ENCODE assay signal across 13 mouse cellular contexts in genomic region chr12:70455226-70455625, GRCm38 (mm10). TPM values are rescaled to one million over a fixed set of nuclear protein-coding genes. Genes with fewer than 3 reads are reported as not detected.
A peak's percentile ranks its signal among the peaks of the same experiment; 100 is the strongest.
DNase-seq lines count a peak whose midpoint lies in the region; ATAC-seq and TF ChIP-seq lines count a peak whose summit lies in the region.
"Had no signal": no experiment of that assay in that cellular context is flagged by ENCODE, and none has a peak within 500 bp of the region (broad histone marks: within the 10 kb centered on the region; RNA-seq: fewer than 3 reads in every experiment).

No protein-coding gene starts in this region.

- no peak for DNase-seq in heart, adult 2 months
- DNase-seq in heart, embryonic 10.5 days (ENCODE audit: low spot score), result no peak
- DNase-seq in midbrain, embryonic 11.5 days (ENCODE audit: low spot score, missing footprints), result peak; percentile 70
- no peak for DNase-seq in midbrain, postnatal 0 days (ENCODE audit: low spot score)
- no peak for DNase-seq in liver, embryonic 13.5 days
- DNase-seq: cerebellum, adult 2 months; kidney, postnatal 10 days; retina, postnatal 1 day; thymus, adult 18-20 months had no signal

- no peak overlapping the region for H3K4me3 ChIP-seq in heart, adult 2 months
- no peak overlapping the region for H3K4me3 ChIP-seq in heart, embryonic 10.5 days
- H3K4me3 ChIP-seq in midbrain, embryonic 11.5 days (ENCODE audit: low read depth, low read length), result no peak overlapping the region
- H3K4me3 ChIP-seq in midbrain, postnatal 0 days (ENCODE audit: low read depth, low read length), result no peak overlapping the region
- peak overlapping the region; percentile 91 for H3K4me3 ChIP-seq in liver, embryonic 13.5 days (replicated peaks)
- H3K4me3 ChIP-seq in neural tube, embryonic 14.5 days (ENCODE audit: low read depth, low read length), result no peak overlapping the region

- H3K79me2 ChIP-seq in heart, adult 2 months (replicated peaks; ENCODE audit: control insufficient read depth, insufficient read depth, low read length), result peaks cover 1% of the 10 kb centered on the region; the same call in 1 of the 2 replicates

- intact Hi-C loops in heart, adult 2 months (cut with DNase I), result no loop called here

- no peaks in the 10 kb centered on the region for H3K27me3 ChIP-seq in heart, adult 2 months (ENCODE audit: control insufficient read depth, insufficient read depth, low read length)
- H3K27me3 ChIP-seq in heart, embryonic 10.5 days (ENCODE audit: insufficient read depth, poor library complexity, severe bottlenecking), result no peaks in the 10 kb centered on the region
- H3K27me3 ChIP-seq in midbrain, embryonic 11.5 days (ENCODE audit: control insufficient read depth, insufficient read depth, low read length), result no peaks in the 10 kb centered on the region
- no peaks in the 10 kb centered on the region for H3K27me3 ChIP-seq in midbrain, postnatal 0 days (ENCODE audit: insufficient read depth, low read length)
- no peaks in the 10 kb centered on the region for H3K27me3 ChIP-seq in liver, embryonic 13.5 days
- no peaks in the 10 kb centered on the region for H3K27me3 ChIP-seq in neural tube, embryonic 14.5 days (ENCODE audit: control insufficient read depth, insufficient read depth, low read length)

- H3K27ac ChIP-seq in heart, adult 2 months, result no peak overlapping the region
- no peak overlapping the region for H3K27ac ChIP-seq in heart, embryonic 10.5 days
- H3K27ac ChIP-seq in midbrain, embryonic 11.5 days (ENCODE audit: low read depth, low read length), result no peak overlapping the region
- H3K27ac ChIP-seq in midbrain, postnatal 0 days (ENCODE audit: low read depth, low read length), result no peak overlapping the region
- peak overlapping the region; percentile 44; the same call in 1 of the 2 replicates for H3K27ac ChIP-seq in liver, embryonic 13.5 days
- H3K27ac ChIP-seq in neural tube, embryonic 14.5 days (ENCODE audit: low read depth, low read length), result no peak overlapping the region

- no peak for TF ChIP-seq EP300 in heart, adult 2 months (IDR thresholded peaks at IDR 0.05; ENCODE audit: insufficient read depth, low read depth, low read length)

- peak overlapping the region; percentile 42 for H3K9ac ChIP-seq in heart, adult 2 months (ENCODE audit: low read depth, low read length)
- no peak overlapping the region for H3K9ac ChIP-seq in midbrain, embryonic 11.5 days (ENCODE audit: low read length)
- no peak overlapping the region for H3K9ac ChIP-seq in midbrain, postnatal 0 days (replicated peaks; ENCODE audit: low read length, poor library complexity, severe bottlenecking)
- peak overlapping the region; percentile 69 for H3K9ac ChIP-seq in liver, embryonic 13.5 days
- H3K9ac ChIP-seq in neural tube, embryonic 14.5 days (replicated peaks; ENCODE audit: low read depth, low read length), result no peak overlapping the region

- peaks cover 3% of the 10 kb centered on the region for H3K4me1 ChIP-seq in heart, adult 2 months (ENCODE audit: control insufficient read depth, insufficient read depth, low read length)
- peaks cover 24% of the 10 kb centered on the region for H3K4me1 ChIP-seq in heart, embryonic 10.5 days
- peaks cover 7% of the 10 kb centered on the region for H3K4me1 ChIP-seq in midbrain, embryonic 11.5 days (ENCODE audit: control insufficient read depth, insufficient read depth, low read length)
- peaks cover 11% of the 10 kb centered on the region; the same call in 1 of the 2 replicates for H3K4me1 ChIP-seq in midbrain, postnatal 0 days (ENCODE audit: insufficient read depth, low read length)
- H3K4me1 ChIP-seq in liver, embryonic 13.5 days (replicated peaks), result peaks cover 44% of the 10 kb centered on the region
- peaks cover 22% of the 10 kb centered on the region for H3K4me1 ChIP-seq in neural tube, embryonic 14.5 days (ENCODE audit: control insufficient read depth, insufficient read depth, low read length)

- WGBS in heart, adult 2 months, result 68% methylated on average over 8 of the region's 8 CpGs
- 93% methylated on average over 8 of the region's 8 CpGs for WGBS in heart, embryonic 10.5 days
- 94% methylated on average over 8 of the region's 8 CpGs for WGBS in midbrain, embryonic 11.5 days
- WGBS in midbrain, postnatal 0 days, result 95% methylated on average over 8 of the region's 8 CpGs
- 87% methylated on average over 8 of the region's 8 CpGs for WGBS in liver, embryonic 13.5 days (ENCODE audit: insufficient replicate concordance)
- WGBS in neural tube, embryonic 14.5 days, result 96% methylated on average over 8 of the region's 8 CpGs

- peaks cover 45% of the 10 kb centered on the region for H3K36me3 ChIP-seq in heart, adult 2 months (ENCODE audit: control insufficient read depth, insufficient read depth, low read length)
- H3K36me3 ChIP-seq in heart, embryonic 10.5 days, result peaks cover 34% of the 10 kb centered on the region
- H3K36me3 ChIP-seq in midbrain, embryonic 11.5 days (ENCODE audit: control insufficient read depth, insufficient read depth, low read length), result peaks cover 13% of the 10 kb centered on the region; the same call in 1 of the 2 replicates
- peaks cover 10% of the 10 kb centered on the region; the same call in 1 of the 2 replicates for H3K36me3 ChIP-seq in midbrain, postnatal 0 days (ENCODE audit: insufficient read depth, low read length)
- peaks cover 43% of the 10 kb centered on the region for H3K36me3 ChIP-seq in liver, embryonic 13.5 days
- peaks cover 30% of the 10 kb centered on the region for H3K36me3 ChIP-seq in neural tube, embryonic 14.5 days (ENCODE audit: control insufficient read depth, insufficient read depth, low read length)

- no peaks in the 10 kb centered on the region for H3K9me3 ChIP-seq in heart, embryonic 10.5 days
- no peaks in the 10 kb centered on the region for H3K9me3 ChIP-seq in midbrain, embryonic 11.5 days (ENCODE audit: control insufficient read depth, low read length)
- H3K9me3 ChIP-seq in midbrain, postnatal 0 days (ENCODE audit: low read length), result no peaks in the 10 kb centered on the region
- no peaks in the 10 kb centered on the region for H3K9me3 ChIP-seq in liver, embryonic 13.5 days (replicated peaks)
- no peaks in the 10 kb centered on the region for H3K9me3 ChIP-seq in neural tube, embryonic 14.5 days (ENCODE audit: control insufficient read depth, low read length)
- H3K9me3 ChIP-seq: G1E had no signal

- no peak for TF ChIP-seq CTCF in heart, adult 2 months (IDR thresholded peaks at IDR 0.05)
- no peak for TF ChIP-seq CTCF in midbrain, postnatal 0 days (IDR thresholded peaks at IDR 0.05)

- ATAC-seq in midbrain, embryonic 11.5 days (ENCODE audit: low FRiP score), result no peak
- ATAC-seq in midbrain, postnatal 0 days (ENCODE audit: low FRiP score), result no peak
- no peak for ATAC-seq in liver, embryonic 13.5 days (ENCODE audit: low read depth)
- no peak for ATAC-seq in neural tube, embryonic 14.5 days (ENCODE audit: low read depth)
- ATAC-seq in CD4-positive, CD25-positive, alpha-beta regulatory T cell, adult 4 months, result no peak
- ATAC-seq: intestine, postnatal 0 days had no signal

- H3K4me2 ChIP-seq in midbrain, embryonic 11.5 days, result no peak overlapping the region
- H3K4me2 ChIP-seq in midbrain, postnatal 0 days (ENCODE audit: low read depth, low read length, poor library complexity, severe bottlenecking), result no peak overlapping the region
- peak overlapping the region; percentile 81 for H3K4me2 ChIP-seq in liver, embryonic 13.5 days
- peak overlapping the region; percentile 6; the same call in 1 of the 2 replicates for H3K4me2 ChIP-seq in neural tube, embryonic 14.5 days (ENCODE audit: low read depth, low read length)

- no peak for TF ChIP-seq POLR2A in heart, adult 2 months (IDR thresholded peaks at IDR 0.05; ENCODE audit: insufficient read depth, low read depth, low read length)

RNA-seq across cellular contexts. Expression of gene Tmx1, which starts 2.3 kb away (rescaled TPM):
- 10 to 100 TPM; 37.9 to 41.4 TPM for total RNA-seq in heart, adult 2 months (2021)
- 16.1 and 39.2 TPM in 2 replicates for polyA plus RNA-seq in heart, adult 2 months (2012; rRNA removed)
- 105 and 108 TPM in 2 replicates for polyA plus RNA-seq in heart, embryonic 10.5 days (2016; fragmentation: Nextera tagmentation; extraction: Ambion mirVana)
- polyA plus RNA-seq in midbrain, embryonic 11.5 days (2014; fragmentation: Nextera tagmentation; extraction: Ambion mirVana), result 135 and 150 TPM in 2 replicates
- total RNA-seq in midbrain, postnatal 0 days (2014; rRNA removed), result 73.8 and 100 TPM in 2 replicates
- 135 and 139 TPM in 2 replicates for polyA plus RNA-seq in midbrain, postnatal 0 days (2015; fragmentation: Nextera tagmentation; extraction: Ambion mirVana)
- polyA plus RNA-seq in liver, embryonic 13.5 days (2015; fragmentation: Nextera tagmentation; extraction: Ambion mirVana), result 136 and 164 TPM in 2 replicates
- polyA plus RNA-seq in neural tube, embryonic 14.5 days (2014; fragmentation: Nextera tagmentation; extraction: Ambion mirVana), result 94.7 and 131 TPM in 2 replicates
- polyA plus RNA-seq in CD4-positive, CD25-positive, alpha-beta regulatory T cell, adult 4 months (2017; shearing (Covaris generic)), result 100 to 1,000 TPM; 111 to 124 TPM

Comparison
In these comparisons a context has a peak if more than half of its experiments do, and no peak if none do; other contexts are left out.
1. H3K9ac ChIP-seq: peak in heart, adult 2 months (single experiment) and liver, embryonic 13.5 days (single experiment); none in midbrain, embryonic 11.5 days (single experiment), midbrain, postnatal 0 days (single experiment) and neural tube, embryonic 14.5 days (single experiment).
2. H3K4me2 ChIP-seq: peak in liver, embryonic 13.5 days (single experiment) and neural tube, embryonic 14.5 days (single experiment); none in midbrain, embryonic 11.5 days (single experiment) and midbrain, postnatal 0 days (single experiment).